In the genomic region with DNA sequence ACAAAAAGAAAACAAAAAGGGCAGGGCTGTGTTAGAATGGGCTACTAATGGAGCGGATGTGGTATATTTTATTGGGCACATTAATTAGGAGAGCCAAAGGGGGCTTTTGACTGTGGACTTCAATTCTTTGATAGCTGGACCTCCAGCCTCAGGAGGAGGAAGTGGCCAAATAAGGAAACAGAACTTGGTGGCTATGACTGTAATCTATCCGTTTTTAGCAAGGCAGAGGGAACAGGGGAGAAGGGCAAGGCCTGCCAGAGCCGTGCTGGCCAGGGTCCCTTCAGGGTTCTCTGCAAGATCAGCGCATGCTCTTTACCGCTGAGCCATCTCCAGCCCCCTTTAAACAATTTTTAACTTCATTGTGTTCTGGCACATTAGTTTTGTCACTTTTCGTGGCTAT, we compare ENCODE assay signal across 22 mouse cellular contexts.
A peak's percentile ranks its signal among the peaks of the same experiment; 100 is the strongest.
DNase-seq lines count a peak whose midpoint lies in the region; ATAC-seq and TF ChIP-seq lines count a peak whose summit lies in the region.
"Had no signal": no experiment of that assay in that cellular context is flagged by ENCODE, and none has a peak within 500 bp of the region (broad histone marks: within the 10 kb centered on the region; RNA-seq: fewer than 3 reads in every experiment).

No protein-coding gene starts in this region.

- intact Hi-C loops in heart, adult 2 months (cut with DNase I), result loop anchor here (5.0 to 10.0 kb wide), 6 partner anchors 87 to 713 kb away; partner anchors contain the start of gene Cd55

- no peak for DNase-seq in heart, adult 2 months
- no peak for DNase-seq in heart, adult 8-10 months (ENCODE audit: low spot score)
- DNase-seq in layer of hippocampus, adult 2 months (ENCODE audit: low spot score in 2 of 2), result no peak
- no peak for DNase-seq in layer of hippocampus, adult 9-10 months (ENCODE audit: low spot score)
- no peak for DNase-seq in urinary bladder, postnatal 4 days (ENCODE audit: low spot score in 2 of 2)
- DNase-seq: cerebellum, adult 11-12 months; cerebellum, postnatal 36 days; forebrain, postnatal 0 days; kidney, adult 8-10 months; layer of hippocampus, postnatal 36 days; liver; midbrain, embryonic 14.5 days; right cerebral cortex, postnatal 25 days had no signal

- ATAC-seq in megakaryocyte progenitor cell, adult 5-6 weeks (replicated peaks; ENCODE audit: poor library complexity), result peak; percentile 22; the same call in 1 of the 2 replicates
- no peak for ATAC-seq in erythroid progenitor cell, adult 5-6 weeks (replicated peaks; ENCODE audit: low FRiP score, poor library complexity, severe bottlenecking)
- ATAC-seq: forebrain, postnatal 0 days; Patski had no signal

- H3K27me3 ChIP-seq in heart, adult 2 months (ENCODE audit: control insufficient read depth, insufficient read depth, low read length), result no peaks in the 10 kb centered on the region
- H3K27me3 ChIP-seq: lung, embryonic 15.5 days; neural tube, embryonic 15.5 days; Patski had no signal

- H3K9ac ChIP-seq in heart, adult 2 months (ENCODE audit: low read depth, low read length), result no peak overlapping the region
- H3K9ac ChIP-seq: forebrain, postnatal 0 days; lung, embryonic 15.5 days; neural tube, embryonic 15.5 days had no signal

- no peak for TF ChIP-seq POLR2A in heart, adult 2 months (IDR thresholded peaks at IDR 0.05; ENCODE audit: insufficient read depth, low read depth, low read length)
- no peak for TF ChIP-seq POLR2A in bone marrow, adult 2 months (IDR thresholded peaks at IDR 0.05; ENCODE audit: borderline replicate concordance, control insufficient read depth, low read depth, low read length)

- no peaks in the 10 kb centered on the region for H3K36me3 ChIP-seq in heart, adult 2 months (ENCODE audit: control insufficient read depth, insufficient read depth, low read length)
- H3K36me3 ChIP-seq: lung, embryonic 15.5 days; neural tube, embryonic 15.5 days had no signal

- peak overlapping the region; percentile 76 for H3K27ac ChIP-seq in heart, adult 2 months
- 0 out of 2 replicates have a peak overlapping the region, but pooled peaks have one; percentile 32 for H3K27ac ChIP-seq in layer of hippocampus, adult 2 months
- peak overlapping the region; percentile 26; the same call in 1 of the 2 replicates for H3K27ac ChIP-seq in bone marrow, adult 2 months (ENCODE audit: control insufficient read depth, insufficient read depth, low read depth, low read length, poor library complexity)
- H3K27ac ChIP-seq: macrophage; neural tube, embryonic 15.5 days had no signal

- H3K4me1 ChIP-seq in heart, adult 2 months (ENCODE audit: control insufficient read depth, insufficient read depth, low read length), result peaks cover 5% of the 10 kb centered on the region
- H3K4me1 ChIP-seq in bone marrow, adult 2 months (ENCODE audit: control insufficient read depth, insufficient read depth, low read length), result peaks cover 3% of the 10 kb centered on the region; the same call in 1 of the 2 replicates
- H3K4me1 ChIP-seq: lung, embryonic 15.5 days had no signal

- TF ChIP-seq CTCF in heart, adult 2 months (IDR thresholded peaks at IDR 0.05), result no peak
- no peak for TF ChIP-seq CTCF in layer of hippocampus, adult 2 months (conservative IDR thresholded peaks at IDR 0.05)
- TF ChIP-seq CTCF in bone marrow, adult 2 months (IDR thresholded peaks at IDR 0.05; ENCODE audit: control insufficient read depth, insufficient read depth, low read length), result no peak

- no peaks in the 10 kb centered on the region for H3K79me2 ChIP-seq in heart, adult 2 months (replicated peaks; ENCODE audit: control insufficient read depth, insufficient read depth, low read length)

- no peak for TF ChIP-seq EP300 in heart, adult 2 months (IDR thresholded peaks at IDR 0.05; ENCODE audit: insufficient read depth, low read depth, low read length)

- 74% methylated on average over 6 of the region's 6 CpGs for WGBS in heart, adult 2 months
- 34% methylated on average over 6 of the region's 6 CpGs for WGBS in bone marrow, adult 2 months

- no peak overlapping the region for H3K4me3 ChIP-seq in heart, adult 2 months
- no peak overlapping the region for H3K4me3 ChIP-seq in layer of hippocampus, adult 2 months
- no peak overlapping the region for H3K4me3 ChIP-seq in bone marrow, adult 2 months (replicated peaks; ENCODE audit: control insufficient read depth, low read depth, low read length)
- H3K4me3 ChIP-seq: erythroblast, embryonic 14.5 days; lung, embryonic 15.5 days; myocyte; neural tube, embryonic 15.5 days had no signal

Comparison
In these comparisons a context has a peak if more than half of its experiments do, and no peak if none do; other contexts are left out.
1. H3K27ac ChIP-seq: peak in every context shown above with its lines; median percentile 76 in heart, adult 2 months; 32 in layer of hippocampus, adult 2 months; 26 in bone marrow, adult 2 months.